Mouse (Mus musculus): ENCODE measurements around the gene Uts2b. TPM values are rescaled to one million over a fixed set of nuclear protein-coding genes. Genes with fewer than 3 reads are reported as not detected.

The Uts2b gene
- total and polyA plus RNA-seq, 3 experiments: not detected

DNA sequence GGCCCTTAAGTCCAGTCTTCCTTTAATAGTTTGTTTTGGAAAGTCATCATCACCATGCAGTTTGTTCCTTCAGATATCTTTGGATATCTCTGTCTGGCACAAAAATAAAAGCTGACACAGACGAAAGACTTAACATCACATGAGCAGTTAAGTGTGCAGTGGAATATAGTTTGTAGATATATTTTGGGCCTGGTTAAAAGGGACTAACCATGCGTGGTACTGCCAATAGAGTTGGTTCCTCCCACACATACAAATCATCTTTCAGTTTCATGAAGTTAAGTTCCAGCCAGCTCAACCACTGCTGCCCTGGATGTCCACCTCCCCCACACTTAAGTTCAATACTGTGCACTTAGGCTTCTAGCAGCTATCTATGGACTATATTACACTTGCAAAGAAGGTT lies 15.6 kb downstream of the Uts2b start:
- no peak for ATAC-seq (ENCODE audit: extremely low read depth, insufficient number of reproducible peaks, low FRiP score, poor library complexity, severe bottlenecking)
- H3K4me3 ChIP-seq (ENCODE audit: low read depth, low read length): no peak overlapping the region
- peaks cover 14% of the 10 kb centered on the region for H3K27me3 ChIP-seq (ENCODE audit: insufficient read depth, low read length)
- H3K9me3 ChIP-seq (replicated peaks): no peaks in the 10 kb centered on the region
- no peak for DNase-seq (ENCODE audit: low spot score)
- H3K36me3 ChIP-seq (replicated peaks): no peaks in the 10 kb centered on the region
- no peak for TF ChIP-seq POLR2AphosphoS5 (IDR thresholded peaks at IDR 0.05; ENCODE audit: insufficient replicate concordance, low read depth, low read length)
- TF ChIP-seq GATA2 (IDR thresholded peaks at IDR 0.05; ENCODE audit: borderline replicate concordance, low read depth, low read length): no peak
- no peak for TF ChIP-seq TAL1 (conservative IDR thresholded peaks at IDR 0.05; ENCODE audit: low read depth, low read length)
- no peak for TF ChIP-seq GATA1 (IDR thresholded peaks at IDR 0.05; ENCODE audit: borderline replicate concordance, low read length)
- no peak for TF ChIP-seq CTCF (IDR thresholded peaks at IDR 0.05; ENCODE audit: low read depth, low read length)
- no peaks in the 10 kb centered on the region for H3K4me1 ChIP-seq (ENCODE audit: insufficient read depth, low read depth, low read length)

DNA sequence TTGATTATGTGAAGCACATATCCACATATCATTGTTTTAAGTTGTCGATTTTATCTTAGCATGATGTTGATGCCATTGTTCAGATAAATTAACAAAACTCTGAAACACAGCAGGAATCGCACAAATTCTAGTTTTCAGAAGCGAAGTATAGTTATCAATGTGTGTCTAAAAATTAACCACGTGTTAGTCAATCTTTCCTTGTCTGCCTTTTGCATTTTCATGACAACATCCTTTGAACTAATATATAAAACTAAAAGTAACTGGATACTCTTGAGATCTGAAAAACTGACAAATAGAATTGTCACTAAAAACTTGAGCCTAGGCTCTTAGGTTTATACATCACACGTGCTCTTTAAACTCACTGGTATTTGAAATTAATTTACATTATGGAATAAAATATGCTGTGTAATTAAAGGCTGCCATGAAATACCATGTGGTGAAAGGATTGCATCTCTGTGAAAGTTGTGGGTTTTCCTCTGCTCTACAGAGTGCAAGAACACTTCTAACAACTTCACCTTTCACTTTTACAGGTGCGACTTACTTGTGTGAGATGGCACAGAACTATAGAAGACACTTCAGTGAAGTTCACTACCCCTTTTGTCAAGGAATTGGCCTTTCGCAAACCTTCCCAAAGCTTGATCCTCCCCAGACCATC lies 20.0 kb downstream of the Uts2b start:
- Histone ChIP-seq H3K9me3 (replicated peaks) (no peaks in the 10 kb centered on the region), H3K4me1 (ENCODE audit: insufficient read depth, low read depth, low read length) (no peaks in the 10 kb centered on the region), H3K27me3 (ENCODE audit: insufficient read depth, low read length) (peaks cover 10% of the 10 kb centered on the region), H3K36me3 (replicated peaks) (no peaks in the 10 kb centered on the region), H3K4me3 (ENCODE audit: low read depth, low read length) (no peak overlapping the region)
- no peak for ATAC-seq (ENCODE audit: extremely low read depth, insufficient number of reproducible peaks, low FRiP score, poor library complexity, severe bottlenecking)
- DNase-seq (ENCODE audit: low spot score): no peak
- no peak for TF ChIP-seq GATA2 (IDR thresholded peaks at IDR 0.05; ENCODE audit: borderline replicate concordance, low read depth, low read length)
- no peak for TF ChIP-seq GATA1 (IDR thresholded peaks at IDR 0.05; ENCODE audit: borderline replicate concordance, low read length)
- TF ChIP-seq POLR2AphosphoS5 (IDR thresholded peaks at IDR 0.05; ENCODE audit: insufficient replicate concordance, low read depth, low read length): no peak
- no peak for TF ChIP-seq TAL1 (conservative IDR thresholded peaks at IDR 0.05; ENCODE audit: low read depth, low read length)

DNA sequence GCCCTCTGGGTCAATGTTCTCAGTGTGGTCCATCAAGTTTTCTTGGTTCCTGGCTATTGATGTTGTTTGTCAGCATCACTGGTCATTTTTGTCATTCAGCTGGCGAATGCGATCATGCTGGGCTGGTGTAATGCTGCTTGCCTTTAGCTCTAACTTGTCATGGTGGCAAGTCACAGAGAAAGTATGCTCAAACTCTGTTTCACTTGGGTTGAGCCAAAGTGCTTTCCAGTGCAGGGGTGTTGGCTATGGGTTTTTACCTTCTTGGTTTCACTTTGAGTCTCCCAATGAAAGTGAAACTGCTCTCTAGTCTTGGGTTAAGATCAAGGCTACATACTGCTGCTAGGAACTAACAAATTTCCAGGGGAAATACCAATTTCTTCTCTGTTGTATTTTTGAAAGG lies 20.8 kb downstream of the Uts2b start:
- H3K36me3 ChIP-seq (replicated peaks): no peaks in the 10 kb centered on the region
- no peak for TF ChIP-seq GATA2 (IDR thresholded peaks at IDR 0.05; ENCODE audit: borderline replicate concordance, low read depth, low read length)
- TF ChIP-seq CTCF (IDR thresholded peaks at IDR 0.05; ENCODE audit: low read depth, low read length): no peak
- TF ChIP-seq TAL1 (conservative IDR thresholded peaks at IDR 0.05; ENCODE audit: low read depth, low read length): no peak
- TF ChIP-seq POLR2AphosphoS5 (IDR thresholded peaks at IDR 0.05; ENCODE audit: insufficient replicate concordance, low read depth, low read length): no peak
- no peak for TF ChIP-seq GATA1 (IDR thresholded peaks at IDR 0.05; ENCODE audit: borderline replicate concordance, low read length)
- no peaks in the 10 kb centered on the region for H3K4me1 ChIP-seq (ENCODE audit: insufficient read depth, low read depth, low read length)
- H3K4me3 ChIP-seq (ENCODE audit: low read depth, low read length): no peak overlapping the region
- no peaks in the 10 kb centered on the region for H3K9me3 ChIP-seq (replicated peaks)
- H3K27me3 ChIP-seq (ENCODE audit: insufficient read depth, low read length): peaks cover 5% of the 10 kb centered on the region
- no peak for DNase-seq (ENCODE audit: low spot score)
- ATAC-seq (ENCODE audit: extremely low read depth, insufficient number of reproducible peaks, low FRiP score, poor library complexity, severe bottlenecking): no peak

DNA sequence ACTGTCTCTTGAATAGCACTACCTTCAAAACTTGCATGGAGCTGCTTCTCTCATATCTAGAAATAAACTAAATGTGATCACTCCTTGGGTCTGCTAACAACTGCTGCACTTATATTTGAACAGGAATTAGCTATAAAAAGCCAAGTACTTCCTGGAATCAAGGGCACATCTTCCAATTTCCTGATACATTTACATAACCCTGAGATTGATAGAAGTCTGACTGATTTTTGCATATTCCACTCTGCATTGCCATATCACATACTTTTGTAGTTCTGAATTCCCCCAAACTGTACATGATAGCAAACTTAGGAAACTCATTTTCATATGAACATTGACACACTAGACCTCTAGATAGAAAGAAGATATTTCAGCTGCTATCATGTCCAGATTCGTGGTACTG lies 21.7 kb downstream of the Uts2b start:
- Histone ChIP-seq H3K36me3 (replicated peaks) (no peaks in the 10 kb centered on the region), H3K4me1 (ENCODE audit: insufficient read depth, low read depth, low read length) (no peaks in the 10 kb centered on the region), H3K27me3 (ENCODE audit: insufficient read depth, low read length) (peaks cover 5% of the 10 kb centered on the region), H3K4me3 (ENCODE audit: low read depth, low read length) (no peak overlapping the region), H3K9me3 (replicated peaks) (no peaks in the 10 kb centered on the region)
- ATAC-seq (ENCODE audit: extremely low read depth, insufficient number of reproducible peaks, low FRiP score, poor library complexity, severe bottlenecking): no peak
- no peak for DNase-seq (ENCODE audit: low spot score)
- TF ChIP-seq GATA2 (IDR thresholded peaks at IDR 0.05; ENCODE audit: borderline replicate concordance, low read depth, low read length): no peak
- TF ChIP-seq POLR2AphosphoS5 (IDR thresholded peaks at IDR 0.05; ENCODE audit: insufficient replicate concordance, low read depth, low read length): no peak
- TF ChIP-seq TAL1 (conservative IDR thresholded peaks at IDR 0.05; ENCODE audit: low read depth, low read length): no peak
- no peak for TF ChIP-seq GATA1 (IDR thresholded peaks at IDR 0.05; ENCODE audit: borderline replicate concordance, low read length)
- no peak for TF ChIP-seq CTCF (IDR thresholded peaks at IDR 0.05; ENCODE audit: low read depth, low read length)

DNA sequence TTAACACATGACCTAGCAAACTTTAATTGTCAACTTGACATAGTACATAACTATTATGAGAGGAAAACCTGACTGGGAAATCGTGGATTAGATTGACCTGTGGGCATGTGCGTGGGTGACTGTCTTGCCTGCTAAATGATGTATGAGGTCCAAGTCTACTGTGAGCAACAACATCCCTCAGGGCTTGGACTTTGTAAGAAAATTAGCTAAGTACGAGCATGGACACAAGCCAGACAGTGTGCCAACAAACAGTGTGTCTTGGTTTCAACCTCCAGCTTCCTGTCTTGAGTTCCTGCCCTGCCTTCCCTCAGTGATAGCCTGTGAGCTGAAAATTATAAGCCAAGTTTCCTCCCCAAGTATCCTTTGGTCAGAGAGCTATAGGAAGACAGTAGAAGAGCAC lies 22.5 kb downstream of the Uts2b start:
- TF ChIP-seq CTCF (IDR thresholded peaks at IDR 0.05; ENCODE audit: low read depth, low read length) (no peak), GATA1 (IDR thresholded peaks at IDR 0.05; ENCODE audit: borderline replicate concordance, low read length) (no peak), TAL1 (conservative IDR thresholded peaks at IDR 0.05; ENCODE audit: low read depth, low read length) (no peak), GATA2 (IDR thresholded peaks at IDR 0.05; ENCODE audit: borderline replicate concordance, low read depth, low read length) (no peak), POLR2AphosphoS5 (IDR thresholded peaks at IDR 0.05; ENCODE audit: insufficient replicate concordance, low read depth, low read length) (no peak)
- no peak for ATAC-seq (ENCODE audit: extremely low read depth, insufficient number of reproducible peaks, low FRiP score, poor library complexity, severe bottlenecking)

DNA sequence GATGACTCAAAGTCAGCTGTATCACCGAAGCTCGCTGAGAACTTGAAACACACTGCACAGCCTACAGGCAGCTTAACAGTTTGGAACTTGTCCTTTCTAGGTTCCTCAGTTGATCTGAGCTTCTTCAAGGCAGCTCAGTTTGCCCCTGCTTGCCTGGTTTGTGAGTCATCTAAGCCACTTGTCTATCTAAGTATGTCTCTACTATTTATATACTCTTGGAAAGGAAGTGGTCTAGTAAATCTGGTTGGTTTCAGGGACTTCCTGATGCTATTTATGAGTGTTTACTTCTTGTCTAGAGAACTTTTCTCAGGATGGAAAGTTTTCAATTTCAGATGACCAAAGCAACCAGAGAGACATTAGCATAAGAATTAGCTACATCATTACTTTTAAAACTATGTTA lies 43.6 kb downstream of the Uts2b start:
- Histone ChIP-seq H3K4me1 (ENCODE audit: insufficient read depth, low read depth, low read length) (no peaks in the 10 kb centered on the region), H3K9me3 (replicated peaks) (no peaks in the 10 kb centered on the region), H3K36me3 (replicated peaks) (no peaks in the 10 kb centered on the region), H3K4me3 (ENCODE audit: low read depth, low read length) (no peak overlapping the region), H3K27me3 (ENCODE audit: insufficient read depth, low read length) (no peaks in the 10 kb centered on the region)
- TF ChIP-seq CTCF (IDR thresholded peaks at IDR 0.05; ENCODE audit: low read depth, low read length): no peak
- TF ChIP-seq TAL1 (conservative IDR thresholded peaks at IDR 0.05; ENCODE audit: low read depth, low read length): no peak
- no peak for TF ChIP-seq GATA2 (IDR thresholded peaks at IDR 0.05; ENCODE audit: borderline replicate concordance, low read depth, low read length)
- no peak for TF ChIP-seq GATA1 (IDR thresholded peaks at IDR 0.05; ENCODE audit: borderline replicate concordance, low read length)
- no peak for TF ChIP-seq POLR2AphosphoS5 (IDR thresholded peaks at IDR 0.05; ENCODE audit: insufficient replicate concordance, low read depth, low read length)
- DNase-seq (ENCODE audit: low spot score) (no peak), ATAC-seq (ENCODE audit: extremely low read depth, insufficient number of reproducible peaks, low FRiP score, poor library complexity, severe bottlenecking) (no peak)

More for the DNA sequence above, 22.5 kb downstream of the Uts2b start:
- Histone ChIP-seq H3K4me3 (ENCODE audit: low read depth, low read length) (no peak overlapping the region), H3K27me3 (ENCODE audit: insufficient read depth, low read length) (peaks cover 5% of the 10 kb centered on the region), H3K4me1 (ENCODE audit: insufficient read depth, low read depth, low read length) (no peaks in the 10 kb centered on the region), H3K36me3 (replicated peaks) (no peaks in the 10 kb centered on the region), H3K9me3 (replicated peaks) (no peaks in the 10 kb centered on the region)
- no peak for DNase-seq (ENCODE audit: low spot score)

All from G1E (cell line).